Mouse (Mus musculus) kidney, adult 2 months (tissue): Measurements from ENCODE around the gene Cerkl. TPM values are rescaled to one million over a fixed set of nuclear protein-coding genes. Genes with fewer than 3 reads are reported as not detected.

Experiments used
- DNase-seq: peaks from one replicate; pipeline ENCODE4 v3.0.0; 2021
- H3K27ac ChIP-seq: fragments of 200-500 bp; 2 replicates; pipeline ENCODE4 v1.5.1; 2012; ENCODE audit warnings: low read depth, low read length, control low read depth, inconsistent platforms; ENCODE audit not compliant: insufficient read depth
- H3K27me3 ChIP-seq: fragments of 200-500 bp; replicated peaks from 2 replicates; pipeline ENCODE4 v1.6.1; 2012; ENCODE audit warnings: mild to moderate bottlenecking, moderate library complexity, low read length, inconsistent platforms; ENCODE audit not compliant: control insufficient read depth, insufficient read depth
- H3K36me3 ChIP-seq: fragments of 200-500 bp; 2 replicates; pipeline ENCODE4 v1.6.1; 2012; ENCODE audit warnings: mild to moderate bottlenecking, moderate library complexity, low read length, inconsistent platforms; ENCODE audit not compliant: control insufficient read depth, insufficient read depth
- H3K4me1 ChIP-seq: fragments of 200-500 bp; 2 replicates; pipeline ENCODE4 v1.6.1; 2011; ENCODE audit warnings: low read length; ENCODE audit not compliant: control insufficient read depth, insufficient read depth
- H3K4me3 ChIP-seq: fragments of 200-500 bp; 2 replicates; pipeline ENCODE4 v1.5.1; 2011; ENCODE audit warnings: mild to moderate bottlenecking, low read depth, low read length, control low read depth; ENCODE audit not compliant: insufficient read depth
- CTCF ChIP-seq: fragments of 200-500 bp; conservative IDR thresholded peaks from 2 replicates; pipeline ENCODE4 v1.5.1; 2011; ENCODE audit warnings: low read depth, mild to moderate bottlenecking, control low read depth, low read length, moderate library complexity, mixed read lengths; ENCODE audit not compliant: insufficient read depth, insufficient read length
- POLR2A ChIP-seq: fragments of 200-500 bp; IDR thresholded peaks from one replicate; pipeline ENCODE4 v1.6.1; 2011; ENCODE audit warnings: low read depth, low read length, control low read depth
- WGBS: fragments of 180-500 bp; shearing (Covaris S2); methylation state at CpG from one replicate; pipeline ENCODE4 v1.1.7; 2018; 5-methylcytosine and 5-hydroxymethylcytosine counted together
- polyA plus RNA-seq: library from polyadenylated mRNA; depleted of rRNA; stranded (reverse); fragments of >200 nt; gene quantifications from 2 replicates; pipeline ENCODE4 v1.2.3, GENCODE M21; 2012

Gene Cerkl
- polyA plus RNA-seq, 1 experiment: 1.0 TPM

- WGBS: 9% methylated on average over 14 of the region's 14 CpGs
- Histone ChIP-seq H3K27me3 (peaks cover 10% of the 10 kb centered on the region), H3K4me1 (no peaks in the 10 kb centered on the region), H3K36me3 (no peaks in the 10 kb centered on the region), H3K4me3 (no peak overlapping the region), H3K27ac (no peak overlapping the region)
- DNase-seq: no peak
- TF ChIP-seq POLR2A (no peak), CTCF (no peak)
These were observed 3.5 kb upstream of the Cerkl start for GRCm38 (mm10) chr2:79460107-79460506.

- H3K27ac ChIP-seq: no peak overlapping the region
- no peaks in the 10 kb centered on the region for H3K36me3 ChIP-seq
- 2% methylated on average over 44 of the region's 44 CpGs for WGBS
- no peak for DNase-seq
- no peak for TF ChIP-seq POLR2A
- H3K4me1 ChIP-seq: no peaks in the 10 kb centered on the region
- H3K27me3 ChIP-seq: peaks cover 10% of the 10 kb centered on the region
- H3K4me3 ChIP-seq: no peak overlapping the region
These were observed 2.8 kb upstream of the Cerkl start for GRCm38 (mm10) chr2:79459061-79460045.

GRCm38 (mm10) chr2:79457932-79458331, 1.3 kb upstream of the Cerkl start:
- DNase-seq: no peak
- Histone ChIP-seq H3K4me3 (no peak overlapping the region), H3K36me3 (no peaks in the 10 kb centered on the region), H3K27me3 (peaks cover 11% of the 10 kb centered on the region), H3K27ac (no peak overlapping the region), H3K4me1 (0 out of 2 replicates have a peak, but pooled peaks cover 4% of the 10 kb centered on the region)
- TF ChIP-seq POLR2A (no peak), CTCF (no peak)
- WGBS: 24% methylated on average over 3 of the region's 3 CpGs

GRCm38 (mm10) chr2:79457434-79457833, 849 bp upstream of the Cerkl start:
- 59% methylated on average over 3 of the region's 3 CpGs for WGBS
- DNase-seq: no peak
- Histone ChIP-seq H3K4me1 (0 out of 2 replicates have a peak, but pooled peaks cover 4% of the 10 kb centered on the region), H3K36me3 (no peaks in the 10 kb centered on the region), H3K4me3 (no peak overlapping the region), H3K27ac (no peak overlapping the region), H3K27me3 (peaks cover 11% of the 10 kb centered on the region)
- no peak for TF ChIP-seq POLR2A

GRCm38 (mm10) chr2:79455646-79456045, 939 bp downstream of the Cerkl start:
- no peak overlapping the region for H3K27ac ChIP-seq
- no peak overlapping the region for H3K4me3 ChIP-seq
- no peak for DNase-seq
- no peaks in the 10 kb centered on the region for H3K36me3 ChIP-seq
- 0 out of 2 replicates have a peak, but pooled peaks cover 4% of the 10 kb centered on the region for H3K4me1 ChIP-seq
- H3K27me3 ChIP-seq: peaks cover 11% of the 10 kb centered on the region
- TF ChIP-seq CTCF (no peak), POLR2A (no peak)
- WGBS: 3% methylated on average over 10 of the region's 10 CpGs

GRCm38 (mm10) chr2:79454786-79455446, 1.7 kb downstream of the Cerkl start:
- 11% methylated on average over 15 of the region's 15 CpGs for WGBS
- peaks cover 13% of the 10 kb centered on the region for H3K27me3 ChIP-seq
- H3K4me1 ChIP-seq: 0 out of 2 replicates have a peak, but pooled peaks cover 4% of the 10 kb centered on the region
- H3K27ac ChIP-seq: no peak overlapping the region
- H3K36me3 ChIP-seq: no peaks in the 10 kb centered on the region
- no peak for TF ChIP-seq POLR2A
- no peak for TF ChIP-seq CTCF
- no peak overlapping the region for H3K4me3 ChIP-seq
- DNase-seq: no peak
